Mouse (Mus musculus): ENCODE data around the gene Syne1. TPM values are rescaled to one million over a fixed set of nuclear protein-coding genes. Genes with fewer than 3 reads are reported as not detected.
A peak's percentile ranks its signal among the peaks of the same experiment; 100 is the strongest.

Gene Syne1
- polyA plus RNA-seq, 1 experiment from 2014 or later: 18.2 TPM

DNA sequence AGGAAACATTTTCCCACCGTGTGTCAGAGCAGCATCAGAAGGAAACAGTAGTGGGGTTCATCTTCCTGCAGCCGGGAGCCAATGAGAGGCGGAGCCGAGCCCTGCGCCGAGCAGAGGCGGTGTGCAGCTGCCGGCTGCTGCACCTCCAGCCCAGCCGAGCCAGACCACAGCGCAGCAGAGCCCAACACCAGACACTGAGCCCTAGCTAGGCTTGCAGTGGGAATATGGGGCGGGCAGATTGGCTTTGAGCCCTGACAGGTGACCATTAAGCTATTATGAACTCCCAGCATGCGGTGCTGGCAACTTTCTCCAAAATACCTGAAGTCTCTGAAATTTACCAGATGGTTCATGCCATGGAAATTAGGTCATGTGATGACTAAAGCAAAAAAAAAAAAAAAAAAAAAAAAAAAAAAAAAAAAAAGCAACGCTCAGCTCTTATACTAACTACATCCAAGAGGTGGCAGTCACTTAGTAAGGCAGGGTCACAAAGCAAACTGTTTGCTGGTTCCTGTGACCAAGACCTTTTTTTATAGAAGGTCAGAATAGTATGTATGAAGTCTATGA is 356.5 kb downstream of the Syne1 start:
- H3K4me1 ChIP-seq: peaks cover 15% of the 10 kb centered on the region; the same call in 1 of the 2 replicates
- under 1% methylated on average over 13 of the region's 13 CpGs for WGBS
- H3K9ac ChIP-seq (replicated peaks): peak overlapping the region; percentile 64
- peak; percentile 99 for ATAC-seq (ENCODE audit: low FRiP score)
- H3K27me3 ChIP-seq (replicated peaks): no peaks in the 10 kb centered on the region
- H3K4me2 ChIP-seq: peak overlapping the region; percentile 76
- peak overlapping the region; percentile 54 for H3K4me3 ChIP-seq (replicated peaks)
- peak overlapping the region; percentile 92 for H3K27ac ChIP-seq (replicated peaks)
- H3K36me3 ChIP-seq: no peaks in the 10 kb centered on the region
- H3K9me3 ChIP-seq (replicated peaks): no peaks in the 10 kb centered on the region

- 2% methylated on average over 13 of the region's 13 CpGs for WGBS
- no peaks in the 10 kb centered on the region; the same call in 1 of the 2 replicates for H3K36me3 ChIP-seq
- peak; percentile 85 for ATAC-seq (ENCODE audit: low FRiP score)
- H3K9me3 ChIP-seq (replicated peaks): no peaks in the 10 kb centered on the region
- peaks cover 15% of the 10 kb centered on the region; the same call in 1 of the 2 replicates for H3K4me1 ChIP-seq
- peak overlapping the region; percentile 54 for H3K4me3 ChIP-seq (replicated peaks)
- peak overlapping the region; percentile 92 for H3K27ac ChIP-seq (replicated peaks)
- H3K27me3 ChIP-seq (replicated peaks): no peaks in the 10 kb centered on the region
- peak overlapping the region; percentile 64 for H3K9ac ChIP-seq (replicated peaks)
- peak overlapping the region; percentile 76 for H3K4me2 ChIP-seq
Observed at GRCm38 (mm10) chr10:5194081-5194670, 357.1 kb downstream of the Syne1 start.

DNA sequence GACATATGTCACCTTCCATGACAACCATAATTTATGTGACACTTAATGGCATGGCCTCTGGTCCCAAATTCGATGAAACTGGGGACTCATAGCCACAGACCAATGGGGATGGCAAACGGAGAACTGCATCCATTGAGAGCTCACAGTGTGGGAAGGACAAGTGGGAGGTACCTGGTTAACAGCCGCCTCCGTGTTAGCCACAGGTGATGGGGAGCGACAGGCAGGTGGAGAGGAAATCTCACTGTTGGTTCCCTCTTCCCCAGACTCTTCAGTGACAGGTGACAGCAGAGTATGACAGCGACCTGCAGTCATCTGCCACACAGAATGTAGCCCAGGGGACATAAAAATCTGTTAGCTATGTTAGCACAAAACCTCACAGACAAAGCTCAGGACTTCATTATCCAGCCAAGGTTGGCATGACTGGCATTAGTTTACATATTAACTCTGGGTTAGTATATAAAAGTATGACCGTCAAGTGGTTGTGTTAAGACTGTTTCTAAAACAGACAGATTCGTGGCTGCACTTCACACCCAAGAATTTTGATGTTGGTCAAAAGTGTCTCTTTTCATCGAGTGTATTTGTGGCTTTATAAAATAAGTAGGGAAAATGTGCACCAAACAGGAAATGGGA is 358.3 kb downstream of the Syne1 start:
- no peak overlapping the region for H3K4me3 ChIP-seq (replicated peaks)
- H3K27ac ChIP-seq (replicated peaks): no peak overlapping the region
- H3K4me1 ChIP-seq: peaks cover 15% of the 10 kb centered on the region; the same call in 1 of the 2 replicates
- H3K27me3 ChIP-seq (replicated peaks): no peaks in the 10 kb centered on the region
- no peak for ATAC-seq (ENCODE audit: low FRiP score)
- H3K9me3 ChIP-seq (replicated peaks): no peaks in the 10 kb centered on the region
- WGBS: 84% methylated on average over 9 of the region's 9 CpGs
- H3K9ac ChIP-seq (replicated peaks): no peak overlapping the region
- H3K4me2 ChIP-seq: peak overlapping the region; percentile 27
- H3K36me3 ChIP-seq: peaks cover 2% of the 10 kb centered on the region; the same call in 1 of the 2 replicates

DNA sequence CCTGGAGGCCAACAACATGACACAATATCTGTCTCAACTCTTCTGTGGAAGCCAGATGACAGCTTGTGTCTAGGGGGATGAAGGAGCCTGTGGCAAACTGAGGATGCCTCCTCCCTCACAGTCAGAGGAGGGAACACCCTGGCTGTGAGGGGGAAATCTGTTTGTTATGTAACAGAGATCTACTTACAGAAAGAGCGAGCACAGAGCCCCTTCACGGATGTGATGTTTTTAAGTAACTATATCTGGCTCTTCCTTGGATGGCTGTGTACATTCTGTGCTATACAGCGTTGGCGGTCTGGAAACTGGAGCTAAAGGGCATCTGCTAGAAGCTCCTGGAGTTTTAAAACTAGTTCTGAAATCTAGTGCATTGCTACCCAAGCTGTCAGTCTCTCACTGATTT is 360.5 kb downstream of the Syne1 start:
- no peak overlapping the region for H3K4me3 ChIP-seq (replicated peaks)
- H3K4me2 ChIP-seq: no peak overlapping the region
- H3K9ac ChIP-seq (replicated peaks): no peak overlapping the region
- ATAC-seq (ENCODE audit: low FRiP score): no peak
- WGBS: 81% methylated on average over 4 of the region's 4 CpGs
- H3K27ac ChIP-seq (replicated peaks): no peak overlapping the region
- peaks cover 2% of the 10 kb centered on the region; the same call in 1 of the 2 replicates for H3K36me3 ChIP-seq
- no peaks in the 10 kb centered on the region for H3K9me3 ChIP-seq (replicated peaks)
- peaks cover 15% of the 10 kb centered on the region; the same call in 1 of the 2 replicates for H3K4me1 ChIP-seq
- H3K27me3 ChIP-seq (replicated peaks): no peaks in the 10 kb centered on the region

- H3K27ac ChIP-seq (replicated peaks): no peak overlapping the region
- no peak for ATAC-seq (ENCODE audit: low FRiP score)
- no peak overlapping the region for H3K9ac ChIP-seq (replicated peaks)
- H3K36me3 ChIP-seq: peaks cover 18% of the 10 kb centered on the region
- no peaks in the 10 kb centered on the region for H3K9me3 ChIP-seq (replicated peaks)
- 0 out of 2 replicates have a peak, but pooled peaks cover 9% of the 10 kb centered on the region for H3K4me1 ChIP-seq
- H3K4me2 ChIP-seq: no peak overlapping the region
- no peak overlapping the region for H3K4me3 ChIP-seq (replicated peaks)
- no peaks in the 10 kb centered on the region for H3K27me3 ChIP-seq (replicated peaks)
Observed at GRCm38 (mm10) chr10:5188890-5189289, 362.4 kb downstream of the Syne1 start.

GRCm38 (mm10) chr10:5185156-5186083 is 365.9 kb downstream of the Syne1 start:
- no peaks in the 10 kb centered on the region for H3K9me3 ChIP-seq (replicated peaks)
- WGBS: 83% methylated on average over 19 of the region's 19 CpGs
- no peak overlapping the region for H3K4me3 ChIP-seq (replicated peaks)
- no peaks in the 10 kb centered on the region for H3K27me3 ChIP-seq (replicated peaks)
- H3K4me1 ChIP-seq: no peaks in the 10 kb centered on the region
- H3K27ac ChIP-seq (replicated peaks): no peak overlapping the region
- peaks cover 35% of the 10 kb centered on the region for H3K36me3 ChIP-seq
- no peak overlapping the region for H3K4me2 ChIP-seq
- no peak for ATAC-seq (ENCODE audit: low FRiP score)
- no peak overlapping the region for H3K9ac ChIP-seq (replicated peaks)

GRCm38 (mm10) chr10:5181771-5182176 is 369.5 kb downstream of the Syne1 start:
- no peak for ATAC-seq (ENCODE audit: low FRiP score)
- no peaks in the 10 kb centered on the region for H3K4me1 ChIP-seq
- no peak overlapping the region for H3K4me3 ChIP-seq (replicated peaks)
- H3K36me3 ChIP-seq: peaks cover 35% of the 10 kb centered on the region
- no peak overlapping the region for H3K4me2 ChIP-seq
- WGBS: 89% methylated on average over 4 of the region's 4 CpGs
- H3K9ac ChIP-seq (replicated peaks): no peak overlapping the region
- H3K27me3 ChIP-seq (replicated peaks): no peaks in the 10 kb centered on the region
- no peak overlapping the region for H3K27ac ChIP-seq (replicated peaks)
- no peaks in the 10 kb centered on the region for H3K9me3 ChIP-seq (replicated peaks)

DNA sequence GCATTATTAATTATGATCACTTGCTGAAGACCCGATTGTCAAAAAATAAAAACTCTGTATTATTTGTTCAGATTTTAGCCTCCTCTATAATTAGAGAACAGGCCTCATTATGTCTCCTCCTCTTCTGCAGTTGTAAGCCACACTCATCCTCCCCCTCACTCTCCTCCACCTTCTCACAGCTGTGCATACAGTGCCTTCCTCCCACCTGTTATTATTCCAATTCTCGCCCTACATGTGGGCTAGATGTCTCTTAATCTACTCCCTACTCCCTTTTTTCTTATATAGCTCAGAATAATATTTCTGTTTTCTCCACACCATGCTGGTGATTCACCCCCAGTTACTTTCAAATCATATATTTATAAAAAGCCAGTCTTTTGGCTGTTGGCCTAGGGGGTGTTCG is 371.4 kb downstream of the Syne1 start:
- Histone ChIP-seq H3K4me1 (no peaks in the 10 kb centered on the region), H3K9me3 (replicated peaks) (no peaks in the 10 kb centered on the region), H3K4me2 (no peak overlapping the region), H3K4me3 (replicated peaks) (no peak overlapping the region), H3K36me3 (peaks cover 28% of the 10 kb centered on the region), H3K27me3 (replicated peaks) (no peaks in the 10 kb centered on the region), H3K9ac (replicated peaks) (no peak overlapping the region), H3K27ac (replicated peaks) (no peak overlapping the region)
- WGBS: 83% methylated on average over 3 of the region's 3 CpGs
- no peak for ATAC-seq (ENCODE audit: low FRiP score)

- no peak for ATAC-seq (ENCODE audit: low FRiP score)
- Histone ChIP-seq H3K4me2 (no peak overlapping the region), H3K27me3 (replicated peaks) (no peaks in the 10 kb centered on the region), H3K9ac (replicated peaks) (no peak overlapping the region), H3K36me3 (peaks cover 10% of the 10 kb centered on the region), H3K9me3 (replicated peaks) (no peaks in the 10 kb centered on the region), H3K27ac (replicated peaks) (no peak overlapping the region), H3K4me3 (replicated peaks) (no peak overlapping the region), H3K4me1 (no peaks in the 10 kb centered on the region)
- WGBS: 74% methylated on average over 9 of the region's 9 CpGs
Observed at GRCm38 (mm10) chr10:5177446-5178015, 373.8 kb downstream of the Syne1 start.

DNA sequence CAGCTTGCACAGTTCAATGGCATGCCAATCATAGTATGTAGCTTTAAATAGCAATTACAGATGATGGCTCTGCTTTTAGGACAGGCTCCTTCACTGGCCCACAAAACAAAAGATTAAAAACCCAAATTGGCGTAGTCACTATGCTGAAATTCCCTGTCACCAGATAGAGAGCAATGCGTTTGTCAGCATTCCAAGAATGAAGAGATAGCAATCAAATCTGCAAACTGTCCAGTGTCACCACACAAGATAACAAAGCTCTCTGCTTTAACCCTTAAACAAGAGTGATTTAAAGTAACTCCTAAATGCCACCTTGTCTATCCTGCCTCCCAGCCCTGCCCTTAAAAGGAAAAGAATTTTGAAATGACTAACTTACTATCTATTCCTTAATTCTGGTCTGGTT is 374.9 kb downstream of the Syne1 start:
- H3K4me3 ChIP-seq (replicated peaks): no peak overlapping the region
- 75% methylated on average over 2 of the region's 2 CpGs for WGBS
- H3K27ac ChIP-seq (replicated peaks): no peak overlapping the region
- no peaks in the 10 kb centered on the region for H3K27me3 ChIP-seq (replicated peaks)
- H3K9me3 ChIP-seq (replicated peaks): no peaks in the 10 kb centered on the region
- ATAC-seq (ENCODE audit: low FRiP score): no peak
- no peak overlapping the region for H3K9ac ChIP-seq (replicated peaks)
- no peak overlapping the region for H3K4me2 ChIP-seq
- H3K36me3 ChIP-seq: peaks cover 8% of the 10 kb centered on the region
- H3K4me1 ChIP-seq: no peaks in the 10 kb centered on the region

GRCm38 (mm10) chr10:5170425-5170824 is 380.9 kb downstream of the Syne1 start:
- H3K36me3 ChIP-seq: peaks cover 20% of the 10 kb centered on the region
- no peak overlapping the region for H3K9ac ChIP-seq (replicated peaks)
- no peaks in the 10 kb centered on the region for H3K9me3 ChIP-seq (replicated peaks)
- H3K27me3 ChIP-seq (replicated peaks): no peaks in the 10 kb centered on the region
- no peak overlapping the region for H3K4me2 ChIP-seq
- H3K4me1 ChIP-seq: no peaks in the 10 kb centered on the region
- ATAC-seq (ENCODE audit: low FRiP score): no peak
- no peak overlapping the region for H3K27ac ChIP-seq (replicated peaks)
- WGBS: 56% methylated on average over 1 of the region's 1 CpGs
- H3K4me3 ChIP-seq (replicated peaks): no peak overlapping the region

Data from neural tube, embryonic 15.5 days (tissue).